Mouse (Mus musculus): ENCODE measurements around the gene Clip2. TPM values are rescaled to one million over a fixed set of nuclear protein-coding genes. Genes with fewer than 3 reads are reported as not detected.

The Clip2 gene
- total and polyA plus RNA-seq, 3 experiments, result 3.5 to 7.4 TPM; not detected in 1

DNA sequence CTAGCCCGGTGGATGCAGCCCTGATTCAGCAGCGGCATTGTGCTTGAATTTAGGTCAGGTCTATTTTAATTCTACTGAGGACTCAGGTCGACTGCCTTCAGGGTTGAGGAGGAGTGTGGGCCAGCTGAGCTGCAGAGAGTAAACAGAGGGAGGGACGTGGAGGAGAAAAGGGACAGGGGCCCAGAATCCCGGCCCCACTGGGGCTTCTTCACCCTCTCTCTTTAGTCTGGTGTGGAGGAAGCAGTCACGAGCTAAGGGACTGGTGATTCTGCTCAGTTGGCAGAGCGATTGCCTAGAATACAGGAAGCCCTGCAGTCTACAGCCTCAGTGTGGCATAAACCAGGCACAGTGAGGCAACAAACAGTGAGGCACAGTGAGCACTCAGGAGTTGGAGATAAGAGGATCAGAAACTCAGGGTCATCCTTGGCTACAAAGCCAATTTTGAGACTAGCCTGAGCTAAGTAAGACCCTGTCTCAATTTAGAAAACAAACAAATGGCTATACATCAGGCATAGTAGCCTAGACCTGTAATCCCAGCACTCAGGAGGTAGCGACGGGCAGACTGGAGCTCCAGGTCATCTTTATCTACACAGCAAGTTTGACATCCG, 84.0 kb downstream of the Clip2 start:
- TF ChIP-seq RCOR1 (IDR thresholded peaks at IDR 0.05; ENCODE audit: low read depth, low read length), result no peak
- TF ChIP-seq ZKSCAN1 (IDR thresholded peaks at IDR 0.05; ENCODE audit: low read depth, low read length), result no peak
- no peak for TF ChIP-seq MYB (IDR thresholded peaks at IDR 0.05; ENCODE audit: low read depth, low read length)
- TF ChIP-seq EP300 (IDR thresholded peaks at IDR 0.05; ENCODE audit: low read depth in 1 of 2, low read length in 2 of 2), result no peak
- no peak for TF ChIP-seq JUND (IDR thresholded peaks at IDR 0.05; ENCODE audit: low read depth, low read length)
- TF ChIP-seq MYC (IDR thresholded peaks at IDR 0.05; ENCODE audit: low read depth, low read length), result no peak
- TF ChIP-seq TCF12 (IDR thresholded peaks at IDR 0.05; ENCODE audit: low read depth, low read length), result no peak
- no peak for TF ChIP-seq TAL1 (IDR thresholded peaks at IDR 0.05; ENCODE audit: low read length)
- Histone ChIP-seq H3K36me3 (ENCODE audit: control insufficient read depth in 1 of 2, insufficient read depth in 2 of 2, low read length in 2 of 2) (no peaks in the 10 kb centered on the region), H3K79me2 (ENCODE audit: control insufficient read depth, insufficient read depth, low read length, poor library complexity) (no peaks in the 10 kb centered on the region), H3K27ac (ENCODE audit: control insufficient read depth, low read depth, low read length) (no peak overlapping the region), H3K4me3 (ENCODE audit: control insufficient read depth in 1 of 2, insufficient read depth in 1 of 2, low read depth in 2 of 2, low read length in 2 of 2) (no peak overlapping the region), H3K9me3 (replicated peaks; ENCODE audit: insufficient read depth, low read length) (no peaks in the 10 kb centered on the region), H3K4me1 (ENCODE audit: control insufficient read depth in 1 of 2, insufficient read depth in 2 of 2, low read length in 2 of 2) (no peaks in the 10 kb centered on the region), H3K27me3 (ENCODE audit: control insufficient read depth in 1 of 2, insufficient read depth in 2 of 2, low read length in 2 of 2) (no peaks in the 10 kb centered on the region), H3K9ac (ENCODE audit: control insufficient read depth, low read depth, low read length, poor library complexity, severe bottlenecking) (no peak overlapping the region)
- DNase-seq (ENCODE audit: low read depth, low spot score), result no peak

DNA sequence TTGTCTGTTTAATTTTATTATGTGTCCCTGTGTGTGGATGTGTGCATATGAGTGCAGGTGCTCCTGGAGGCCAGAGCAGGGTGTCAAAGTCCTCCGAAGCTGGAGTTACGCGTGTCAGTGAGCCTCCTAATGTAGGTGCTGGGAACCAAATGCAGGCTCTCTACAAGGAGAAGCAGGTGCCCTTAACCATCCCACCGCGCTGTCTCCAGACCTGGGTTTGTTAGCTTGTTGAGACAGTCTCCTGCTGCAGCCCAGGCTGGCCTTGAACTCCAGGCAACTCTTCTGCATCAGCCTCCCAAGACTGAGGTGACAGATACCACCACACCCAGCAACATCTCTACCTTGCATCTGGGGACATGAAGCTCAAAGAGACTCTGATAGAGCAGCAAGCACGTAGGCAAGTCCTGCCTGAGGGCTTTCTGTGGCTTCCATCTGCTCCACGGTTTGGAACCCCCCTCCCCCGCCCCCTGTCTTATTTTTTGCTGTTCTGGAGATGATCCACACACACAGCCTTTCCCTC, 85.1 kb downstream of the Clip2 start:
- H3K27ac ChIP-seq (ENCODE audit: control insufficient read depth, low read depth, low read length), result no peak overlapping the region
- H3K36me3 ChIP-seq (ENCODE audit: control insufficient read depth in 1 of 2, insufficient read depth in 2 of 2, low read length in 2 of 2), result no peaks in the 10 kb centered on the region
- DNase-seq (ENCODE audit: low read depth, low spot score), result peak; percentile 37
- no peaks in the 10 kb centered on the region for H3K27me3 ChIP-seq (ENCODE audit: control insufficient read depth in 1 of 2, insufficient read depth in 2 of 2, low read length in 2 of 2)
- no peaks in the 10 kb centered on the region for H3K9me3 ChIP-seq (replicated peaks; ENCODE audit: insufficient read depth, low read length)
- no peak overlapping the region for H3K4me3 ChIP-seq (ENCODE audit: control insufficient read depth in 1 of 2, insufficient read depth in 1 of 2, low read depth in 2 of 2, low read length in 2 of 2)
- H3K79me2 ChIP-seq (ENCODE audit: control insufficient read depth, insufficient read depth, low read length, poor library complexity), result no peaks in the 10 kb centered on the region
- H3K9ac ChIP-seq (ENCODE audit: control insufficient read depth, low read depth, low read length, poor library complexity, severe bottlenecking), result no peak overlapping the region
- no peaks in the 10 kb centered on the region for H3K4me1 ChIP-seq (ENCODE audit: control insufficient read depth in 1 of 2, insufficient read depth in 2 of 2, low read length in 2 of 2)
- TF ChIP-seq CTCF (IDR thresholded peaks at IDR 0.05 in 2 of 3, conservative IDR thresholded peaks at IDR 0.05 in 1 of 3; ENCODE audit: control insufficient read depth in 1 of 3, insufficient read depth in 1 of 3, low read depth in 2 of 3, low read length in 3 of 3, poor library complexity in 1 of 3, severe bottlenecking in 1 of 3) (no peak), NRF1 (IDR thresholded peaks at IDR 0.05; ENCODE audit: insufficient read depth, low read depth, low read length, poor library complexity, severe bottlenecking) (no peak), TCF12 (IDR thresholded peaks at IDR 0.05; ENCODE audit: low read depth, low read length) (no peak), BHLHE40 (IDR thresholded peaks at IDR 0.05; ENCODE audit: borderline replicate concordance, low read depth, low read length) (no peak), CHD1 (IDR thresholded peaks at IDR 0.05; ENCODE audit: low read depth, low read length) (no peak), RCOR1 (IDR thresholded peaks at IDR 0.05; ENCODE audit: low read depth, low read length) (no peak), ZKSCAN1 (IDR thresholded peaks at IDR 0.05; ENCODE audit: low read depth, low read length) (no peak), MAZ (IDR thresholded peaks at IDR 0.05; ENCODE audit: low read depth, low read length) (no peak), GABPA (IDR thresholded peaks at IDR 0.05; ENCODE audit: low read depth, low read length) (no peak), POLR2AphosphoS2 (IDR thresholded peaks at IDR 0.05; ENCODE audit: low read length) (no peak), TBP (IDR thresholded peaks at IDR 0.05; ENCODE audit: low read depth, low read length) (no peak), MEF2A (IDR thresholded peaks at IDR 0.05; ENCODE audit: extremely low read depth, insufficient replicate concordance, low read depth, low read length, poor library complexity, severe bottlenecking) (no peak), HCFC1 (IDR thresholded peaks at IDR 0.05; ENCODE audit: low read depth, low read length) (no peak), SIN3A (IDR thresholded peaks at IDR 0.05; ENCODE audit: low read length) (no peak), MYB (IDR thresholded peaks at IDR 0.05; ENCODE audit: low read depth, low read length) (no peak), CHD2 (IDR thresholded peaks at IDR 0.05; ENCODE audit: low read length) (no peak), USF2 (IDR thresholded peaks at IDR 0.05; ENCODE audit: borderline replicate concordance in 1 of 2, insufficient read depth in 1 of 2, low read depth in 1 of 2, low read length in 2 of 2) (no peak), E2F4 (IDR thresholded peaks at IDR 0.05; ENCODE audit: borderline replicate concordance, low read depth, low read length) (no peak), MXI1 (IDR thresholded peaks at IDR 0.05; ENCODE audit: low read depth, low read length) (no peak)

All from MEL (cell line).